Mouse (Mus musculus): Measurements from ENCODE around the gene Dnttip1.

DNA sequence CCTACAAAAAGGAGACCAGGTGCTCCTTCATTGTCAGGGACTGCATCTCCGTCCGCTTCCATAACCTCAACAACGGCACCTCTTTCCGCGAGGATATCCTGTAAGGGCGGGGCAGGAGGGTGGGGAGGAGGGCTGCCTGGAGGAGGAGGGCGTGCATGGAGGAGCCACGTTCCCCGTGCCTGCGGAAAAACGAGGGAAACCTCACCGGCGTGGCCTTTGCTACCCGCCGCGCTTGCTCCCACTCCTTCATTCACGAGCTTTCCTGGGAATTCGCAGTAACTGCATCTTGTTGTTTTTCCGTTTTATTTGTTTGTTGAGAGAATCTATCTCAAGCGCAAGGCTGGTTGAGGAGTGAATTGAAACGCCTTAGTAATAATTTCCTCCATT lies 59.5 kb downstream of the Dnttip1 start:
- TF ChIP-seq CTCF (IDR thresholded peaks at IDR 0.05; ENCODE audit: low read depth, low read length) (no peak), POLR2A (IDR thresholded peaks at IDR 0.05; ENCODE audit: borderline replicate concordance, low read depth, low read length) (no peak)
